Mouse (Mus musculus): ENCODE measurements around the gene Hinfp. TPM values are rescaled to one million over a fixed set of nuclear protein-coding genes. Genes with fewer than 3 reads are reported as not detected.
"Not testable (repeated sequence)": the region's sequence is repeated elsewhere in the genome, so short reads cannot be mapped to it uniquely, and the experiment has no call there.

Hinfp gene
- 1 to 10 TPM; 8.1 TPM for total RNA-seq (2021)
- long read RNA-seq, experiment 1, partial matches to known transcripts = 1 of 1 reads
- long read RNA-seq, experiment 1, other reads (novel, unspliced or antisense) = 0 of 1 reads
- long read RNA-seq, experiment 2, partial matches to known transcripts = 0 of 1 reads
- long read RNA-seq, experiment 2, other reads (novel, unspliced or antisense) = 1 of 1 reads

DNA sequence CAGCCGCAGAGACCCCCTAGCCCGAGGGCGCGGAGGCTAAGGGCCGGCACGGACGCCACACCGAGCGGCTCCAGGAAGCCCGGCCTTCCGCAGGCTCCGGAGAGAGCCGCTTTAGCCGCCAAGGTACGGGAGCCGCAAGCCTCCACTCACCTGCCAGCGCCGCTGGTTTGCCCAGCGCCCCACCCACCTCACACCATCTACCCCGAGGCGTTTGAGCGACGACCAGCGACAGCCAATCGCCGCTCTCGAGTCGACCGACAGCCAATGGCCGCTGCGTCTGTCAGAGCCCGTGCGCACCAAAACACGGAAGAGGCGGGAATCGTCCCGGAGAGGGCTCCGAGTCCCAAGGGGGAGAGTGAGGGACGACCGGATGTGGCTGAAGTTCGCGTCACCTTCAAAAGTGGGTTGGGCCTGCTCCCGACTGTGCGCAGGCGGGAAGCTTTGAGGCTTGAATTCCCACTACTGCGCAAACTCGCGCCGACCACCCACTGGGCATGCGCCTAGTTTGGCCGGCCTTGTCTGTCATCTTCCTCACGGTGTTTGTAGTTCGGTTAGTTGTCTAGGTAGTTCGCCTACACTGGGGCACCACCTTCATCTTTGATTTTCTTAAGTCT, at the start of gene Hinfp:
Gene Hinfp, minus strand, starts transcription at position 206 of the 614 bp plus-strand sequence.
- DNase-seq = peak; percentile 99 to 100

DNA sequence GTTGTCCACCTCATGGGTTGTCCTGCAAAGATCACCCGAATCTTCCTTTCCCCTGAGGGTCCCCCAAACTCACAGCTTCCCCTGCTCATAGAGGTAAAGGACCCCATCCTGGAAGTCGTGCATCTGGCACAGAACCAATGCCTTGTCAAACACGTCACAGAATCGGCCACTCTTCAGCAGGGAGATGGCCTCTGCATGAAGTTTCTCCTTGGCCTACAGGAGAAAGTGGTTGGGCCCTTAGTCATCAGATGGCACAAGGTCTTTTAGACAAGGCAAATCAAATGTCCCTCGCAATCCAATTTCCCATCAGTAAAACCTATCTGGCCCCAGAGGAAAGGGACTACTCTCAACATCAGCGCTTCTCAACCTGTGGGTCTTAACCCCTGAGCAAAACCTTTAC, 47.7 kb upstream of the Hinfp start:
- DNase-seq = no peak

DNA sequence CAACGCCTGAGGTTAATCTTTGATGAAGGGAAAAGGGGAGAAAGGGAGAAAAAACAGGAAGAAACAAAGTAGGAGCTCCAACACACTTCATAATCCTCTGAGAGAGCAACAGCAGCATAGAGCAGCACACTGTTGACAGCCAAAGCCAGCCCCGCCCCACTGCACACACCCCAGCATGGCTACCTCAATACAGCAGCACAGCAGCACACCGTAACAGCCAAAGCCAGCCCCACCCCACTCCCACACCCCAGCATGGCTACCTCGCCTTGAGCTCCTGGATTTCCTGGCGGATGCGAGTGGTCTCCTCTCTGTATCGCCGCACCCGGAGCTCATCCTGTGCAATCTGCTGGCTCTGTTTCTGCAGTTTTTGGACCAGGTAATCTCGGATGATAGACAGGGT, 46.9 kb upstream of the Hinfp start:
- no peak for DNase-seq

DNA sequence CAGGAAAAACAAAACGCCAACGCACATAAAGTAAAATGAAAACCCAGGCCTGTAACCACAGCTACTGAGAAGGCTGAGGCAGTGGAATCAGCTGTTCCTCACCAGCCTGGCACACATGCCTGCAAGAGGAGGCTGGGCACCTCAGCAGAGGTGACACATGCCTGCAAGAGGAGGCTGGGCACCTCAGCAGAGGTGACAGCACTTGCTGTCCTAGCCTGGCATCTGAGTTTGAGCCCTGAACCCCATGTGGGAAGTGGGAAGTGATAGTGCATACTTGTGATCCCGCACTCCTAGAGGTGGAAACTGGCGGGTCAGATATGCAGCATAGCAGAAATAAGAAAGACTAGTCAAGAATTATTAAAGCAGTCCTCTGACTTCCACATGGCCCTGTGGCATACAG, 45.9 kb upstream of the Hinfp start:
- no peak for DNase-seq

DNA sequence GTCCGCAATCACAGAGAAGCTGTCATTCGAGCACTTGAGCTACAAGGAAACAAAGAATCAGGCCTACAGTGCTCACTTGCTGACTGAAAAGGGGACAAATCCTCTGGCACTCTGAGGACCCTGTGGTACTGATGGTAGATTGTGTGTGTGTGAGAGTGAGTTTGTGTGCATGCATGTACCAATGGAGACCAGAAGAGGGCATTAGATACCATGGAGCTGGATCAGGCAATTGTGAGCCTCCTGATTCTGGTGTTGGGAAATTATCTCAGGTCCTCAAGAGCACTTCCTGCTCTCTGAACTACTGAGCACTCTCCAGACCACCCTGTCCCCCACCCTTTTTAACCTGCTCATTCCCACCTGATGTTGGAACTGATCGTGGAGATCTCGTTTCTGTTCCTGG, 43.1 kb upstream of the Hinfp start:
- DNase-seq = no peak

DNA sequence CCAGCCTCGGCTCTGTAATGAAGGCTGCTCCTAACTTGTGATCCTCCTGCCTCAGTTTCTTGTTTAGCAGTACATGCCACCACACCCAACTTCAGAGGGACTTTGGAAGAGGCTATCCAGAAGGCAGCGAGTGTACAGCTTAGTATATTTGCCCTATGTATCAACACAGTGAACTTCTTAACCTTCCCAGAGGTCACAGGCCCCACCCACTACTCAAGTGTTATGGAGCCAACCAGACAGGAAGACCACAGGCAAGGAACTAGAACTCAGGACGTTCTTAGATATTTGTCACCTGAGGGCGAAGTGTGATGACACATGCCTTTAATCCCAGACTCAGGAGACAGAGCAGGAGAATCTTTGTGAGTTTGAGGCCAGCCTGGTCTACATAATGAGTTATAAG, 42.1 kb upstream of the Hinfp start:
- DNase-seq = no peak

DNA sequence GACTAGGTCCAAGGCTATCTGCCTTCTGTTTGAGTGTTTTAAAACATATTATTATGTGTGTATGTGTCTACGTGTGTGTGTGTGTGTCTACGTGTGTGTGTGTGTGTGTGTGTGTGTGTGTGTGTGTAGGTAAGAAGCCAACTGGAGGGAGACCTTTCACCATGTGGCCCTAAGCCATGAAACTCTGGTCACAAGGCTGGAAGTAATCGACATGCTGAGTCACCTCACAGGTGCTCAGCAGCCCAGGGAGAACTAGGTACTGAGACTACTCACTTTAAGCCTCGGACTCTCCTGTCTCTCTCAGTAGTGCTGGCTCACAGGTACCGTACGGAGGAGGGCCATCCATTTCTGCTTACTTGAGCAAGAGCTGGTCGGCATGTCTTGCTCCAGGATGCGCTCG, 41.7 kb upstream of the Hinfp start:
- no peak for DNase-seq

- DNase-seq = no peak
These were observed 40.3 kb upstream of the Hinfp start for GRCm38 (mm10) chr9:44345570-44346433.

DNA sequence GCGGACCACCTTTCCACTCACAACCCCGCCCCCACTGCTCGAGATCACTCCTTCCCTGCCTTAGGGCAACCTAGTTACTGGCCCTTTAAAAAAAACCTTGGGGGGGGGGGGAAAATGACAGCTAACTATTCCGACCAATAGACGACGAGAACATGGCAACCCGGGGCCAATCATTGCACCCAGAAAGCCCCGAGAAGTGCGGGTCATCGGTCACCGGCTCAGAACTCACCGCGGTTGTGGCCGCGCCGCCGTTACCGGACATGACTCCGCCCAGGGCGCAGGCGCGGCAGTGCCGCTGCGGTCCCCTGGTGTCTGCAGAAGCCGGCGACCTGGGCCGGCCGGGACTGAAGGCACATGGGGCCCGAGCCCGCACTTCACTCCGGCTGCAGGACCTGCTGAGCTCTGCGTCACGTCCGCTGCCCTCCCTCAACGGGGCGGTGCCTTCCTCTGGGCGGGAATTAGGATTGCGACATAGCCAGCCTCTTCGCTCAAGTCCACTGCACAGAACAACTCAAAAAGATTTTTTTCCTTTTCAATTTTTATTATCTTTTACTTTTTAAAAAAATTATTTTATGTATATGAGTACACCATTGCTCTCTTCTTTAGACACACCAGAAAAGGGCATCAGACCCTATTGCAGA, 38.4 kb upstream of the Hinfp start, which contains the start of gene Hmbs:
Gene Hmbs, minus strand, starts transcription at position 448 of the 641 bp plus-strand sequence.
- DNase-seq = peak; percentile 96 to 98

DNA sequence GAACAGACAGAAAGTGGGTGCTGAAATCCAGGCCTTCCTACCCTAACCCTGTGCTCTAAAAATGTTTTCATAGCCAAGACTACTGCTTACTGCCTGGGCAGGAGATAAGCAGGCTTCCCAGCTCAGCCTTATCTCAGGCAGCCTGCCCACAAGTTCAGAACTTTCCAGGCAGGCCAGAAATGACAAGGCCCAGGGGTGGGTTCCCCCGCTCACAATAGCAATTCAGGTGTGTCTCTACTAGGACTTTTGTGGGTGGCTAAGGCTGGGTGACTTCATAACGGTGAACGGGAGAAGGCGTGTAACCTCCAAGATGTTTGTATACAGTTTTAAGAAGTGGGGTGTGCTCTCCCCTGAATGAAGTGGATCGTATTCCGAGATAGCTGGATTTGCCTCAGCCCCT, 37.8 kb upstream of the Hinfp start:
- DNase-seq = peak; percentile 71 to 72

- no peak for DNase-seq
These were observed 37.1 kb upstream of the Hinfp start for GRCm38 (mm10) chr9:44342605-44343004.

DNA sequence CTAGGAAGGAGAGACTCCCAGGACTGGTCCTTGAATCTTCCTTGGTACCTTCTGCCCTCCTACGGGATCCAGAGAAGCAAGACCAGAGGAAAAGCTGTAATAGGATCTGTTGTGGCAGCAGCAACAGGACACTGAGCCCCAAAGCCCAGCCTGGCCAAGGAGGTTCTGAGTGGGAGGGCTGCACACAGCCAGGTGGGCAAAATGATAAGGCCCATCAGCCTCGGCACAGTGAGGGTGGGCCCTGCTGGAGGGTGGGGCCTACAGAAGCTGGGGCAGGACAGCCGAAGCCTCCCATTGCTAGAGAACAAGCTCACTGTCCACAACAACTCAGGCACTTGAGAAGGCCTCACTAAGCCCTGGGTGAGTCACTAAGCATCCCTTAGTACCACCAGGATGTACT, 36.7 kb upstream of the Hinfp start:
- DNase-seq = no peak

DNA sequence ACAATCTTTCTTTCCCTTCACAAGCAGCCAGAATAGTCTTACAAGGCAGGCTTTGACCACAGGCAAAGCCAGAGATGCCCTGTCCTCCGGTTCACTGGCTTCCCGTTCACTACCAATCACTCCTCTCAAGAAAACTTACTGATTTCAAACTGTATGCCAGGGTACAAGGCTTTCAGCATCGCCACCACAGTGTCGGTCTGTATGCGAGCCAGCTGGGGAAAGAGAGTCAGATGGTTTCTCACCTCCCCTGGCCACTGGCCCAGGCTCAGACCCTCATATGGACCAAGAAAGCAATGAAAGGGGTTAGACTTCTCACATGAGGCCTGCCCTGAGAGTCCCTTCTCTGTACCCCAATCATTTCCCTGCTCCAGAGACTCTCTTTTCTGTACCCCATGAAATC, 36.0 kb upstream of the Hinfp start:
- no peak for DNase-seq

- DNase-seq = no peak
These were observed 33.1 kb upstream of the Hinfp start for GRCm38 (mm10) chr9:44338574-44338973.

GRCm38 (mm10) chr9:44337436-44338169, 32.1 kb upstream of the Hinfp start:
- DNase-seq = no peak

GRCm38 (mm10) chr9:44336964-44337363, 31.5 kb upstream of the Hinfp start:
- DNase-seq = no peak

DNA sequence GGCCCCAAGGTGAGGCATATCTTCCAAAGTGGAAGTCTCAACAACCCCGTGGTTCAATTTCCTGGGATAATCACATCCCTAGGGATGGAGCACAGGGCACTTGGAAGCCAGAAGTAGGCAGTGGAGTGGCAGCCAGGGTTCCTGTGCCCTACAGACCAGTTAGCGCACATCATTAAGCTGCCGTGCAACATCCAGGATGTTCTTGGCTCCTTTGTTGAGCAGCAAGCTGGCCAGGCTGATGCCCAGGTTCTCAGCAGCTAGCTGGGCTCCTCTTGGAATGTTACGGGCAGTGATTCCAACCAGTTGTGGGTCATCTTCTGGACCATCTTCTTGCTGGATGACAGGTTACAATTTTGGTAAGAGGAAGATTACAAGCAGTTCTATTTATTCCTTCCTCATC, 31.0 kb upstream of the Hinfp start:
- DNase-seq = not testable (repeated sequence)

DNA sequence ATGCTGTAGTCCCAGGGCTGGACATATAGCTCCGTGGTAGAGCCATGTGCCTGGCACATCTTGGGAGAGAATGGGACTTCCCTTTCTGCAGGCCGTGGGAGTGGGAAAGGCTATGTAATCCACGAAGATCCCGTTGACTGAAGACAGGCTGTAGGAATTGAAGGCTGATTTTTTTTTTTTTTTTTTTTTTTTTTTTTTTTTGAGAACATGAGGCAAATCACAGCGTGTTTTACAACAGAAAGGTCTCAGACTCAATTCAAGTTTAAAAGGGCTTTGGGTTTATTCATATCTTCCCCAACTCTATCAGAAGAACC, 30.6 kb upstream of the Hinfp start:
- DNase-seq = no peak

DNA sequence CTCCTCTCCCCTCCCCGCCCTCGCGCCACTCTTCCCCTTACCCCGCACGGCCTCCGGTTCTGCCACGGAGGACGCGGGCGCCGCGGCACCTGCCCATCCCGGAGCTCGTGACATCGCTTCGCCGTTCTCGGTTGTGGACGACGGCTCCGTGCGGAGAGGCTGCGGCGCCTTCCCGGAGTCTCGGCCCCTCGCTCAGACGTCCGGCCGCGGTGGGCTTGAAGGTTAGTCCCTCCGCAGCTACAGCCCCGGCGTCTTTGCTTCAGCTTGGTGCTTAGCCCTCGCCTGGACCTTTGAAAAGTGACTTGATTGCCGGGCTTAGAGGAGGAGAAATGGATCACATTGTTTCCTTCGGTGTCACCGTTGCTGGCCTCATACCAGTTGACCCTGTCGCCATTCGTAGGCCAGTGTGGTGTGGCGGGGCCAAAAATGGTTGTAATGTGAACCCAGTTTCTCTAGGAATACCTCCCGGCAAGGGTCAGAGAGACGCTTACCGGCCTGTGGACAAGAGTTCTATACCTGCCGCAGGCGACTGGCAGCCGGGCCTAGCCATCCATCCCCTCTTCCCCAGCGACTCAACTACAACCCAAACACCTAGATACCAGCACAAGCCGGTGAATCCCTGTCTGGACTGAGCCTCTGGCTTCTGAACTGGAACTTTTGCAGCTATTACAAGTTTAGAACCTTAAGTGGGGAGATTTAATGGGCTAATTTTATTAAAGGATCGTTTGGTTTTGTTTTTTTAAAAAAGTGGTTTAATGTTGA, 30.0 kb upstream of the Hinfp start:
- DNase-seq = peak; percentile 18 to 65

DNA sequence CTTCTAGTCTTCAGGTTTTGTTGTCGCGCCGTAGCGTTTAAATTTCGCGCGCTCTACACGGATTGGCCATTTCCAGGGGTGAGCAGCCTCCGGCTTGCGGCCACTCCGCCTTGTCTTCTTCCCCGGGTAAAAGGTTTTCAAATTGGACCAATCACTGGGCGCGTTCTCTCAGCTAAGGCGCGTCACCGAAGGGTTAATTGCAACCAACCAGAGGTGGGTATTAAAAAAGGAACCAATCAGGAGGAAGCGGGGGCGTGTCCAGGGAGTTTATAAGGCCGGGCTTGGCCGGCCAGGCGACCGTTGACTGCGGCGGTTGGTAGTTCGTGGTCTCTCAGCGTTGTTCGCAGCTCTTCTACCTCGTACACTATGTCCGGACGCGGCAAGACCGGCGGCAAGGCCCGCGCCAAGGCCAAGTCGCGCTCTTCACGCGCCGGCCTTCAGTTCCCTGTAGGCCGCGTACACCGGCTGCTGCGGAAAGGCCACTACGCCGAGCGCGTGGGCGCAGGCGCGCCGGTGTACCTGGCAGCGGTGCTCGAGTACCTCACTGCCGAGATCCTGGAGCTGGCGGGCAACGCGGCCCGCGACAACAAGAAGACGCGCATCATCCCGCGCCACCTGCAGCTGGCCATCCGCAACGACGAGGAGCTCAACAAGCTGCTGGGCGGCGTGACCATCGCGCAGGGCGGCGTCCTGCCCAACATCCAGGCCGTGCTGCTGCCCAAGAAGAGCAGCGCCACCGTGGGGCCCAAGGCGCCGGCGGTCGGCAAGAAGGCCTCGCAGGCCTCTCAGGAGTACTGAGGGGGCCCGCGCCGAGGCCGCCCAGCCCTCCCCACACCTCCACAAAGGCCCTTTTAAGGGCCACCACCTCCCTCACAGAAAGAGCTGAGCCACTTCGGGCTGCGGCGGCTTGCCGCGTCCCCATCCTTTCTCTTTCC, 29.2 kb upstream of the Hinfp start, which contains the start of gene H2afx:
Gene H2afx, plus strand, starts transcription at position 299 of the 935 bp plus-strand sequence.
- peak; percentile 99 to 100 for DNase-seq
